Mouse (Mus musculus): ENCODE measurements around the gene Nme1.
"Not testable (repeated sequence)": the region's sequence is repeated elsewhere in the genome, so short reads cannot be mapped to it uniquely, and the experiment has no call there.

The Nme1 gene

GRCm38 (mm10) chr11:93963013-93963412, 5.3 kb downstream of the Nme1 start:
- DNase-seq = no peak

- DNase-seq = no peak
These were observed 6.8 kb downstream of the Nme1 start for GRCm38 (mm10) chr11:93961482-93961881.

GRCm38 (mm10) chr11:93957746-93958145, 10.6 kb downstream of the Nme1 start:
- no peak for DNase-seq

GRCm38 (mm10) chr11:93957031-93957555, 11.2 kb downstream of the Nme1 start:
- DNase-seq = peak; percentile 34

- DNase-seq = peak; percentile 39
These were observed 12.2 kb downstream of the Nme1 start, which contains the start of gene Nme2 for GRCm38 (mm10) chr11:93956159-93956558. Gene Nme2 (minus strand): TSS chr11:93956259.

- DNase-seq = peak; percentile 83
These were observed 12.8 kb downstream of the Nme1 start for GRCm38 (mm10) chr11:93955256-93956150.

- no peak for DNase-seq
These were observed 13.5 kb downstream of the Nme1 start for GRCm38 (mm10) chr11:93954738-93955255.

- DNase-seq = no peak
These were observed 15.9 kb downstream of the Nme1 start for GRCm38 (mm10) chr11:93952376-93952775.

- no peak for DNase-seq
These were observed 18.3 kb downstream of the Nme1 start for GRCm38 (mm10) chr11:93950045-93950444.

GRCm38 (mm10) chr11:93948887-93949567, 19.3 kb downstream of the Nme1 start:
- DNase-seq = no peak

- no peak for DNase-seq
These were observed 23.3 kb downstream of the Nme1 start for GRCm38 (mm10) chr11:93944986-93945385.

GRCm38 (mm10) chr11:93940906-93941305, 27.4 kb downstream of the Nme1 start:
- DNase-seq = no peak

- DNase-seq = no peak
These were observed 39.2 kb downstream of the Nme1 start for GRCm38 (mm10) chr11:93929106-93929505.

- not testable (repeated sequence) for DNase-seq
These were observed 53.3 kb downstream of the Nme1 start for GRCm38 (mm10) chr11:93915019-93915418.

GRCm38 (mm10) chr11:93911603-93912002, 56.7 kb downstream of the Nme1 start:
- DNase-seq = no peak

- DNase-seq = no peak
These were observed 59.5 kb downstream of the Nme1 start for GRCm38 (mm10) chr11:93908829-93909228.

- no peak for DNase-seq
These were observed 60.5 kb downstream of the Nme1 start for GRCm38 (mm10) chr11:93907839-93908238.
